Mouse (Mus musculus) right cerebral cortex, postnatal 36 days (tissue): ENCODE results near the gene Gm6337.
"Not testable (repeated sequence)": the region's sequence is repeated elsewhere in the genome, so short reads cannot be mapped to it uniquely, and the experiment has no call there.

Experiments used
- DNase-seq, 2 experiments: peaks; one replicate each; pipeline ENCODE4 v3.0.0; 2022; ENCODE audit warnings: low spot score in 2 of 2, mixed read lengths in 1 of 2

Gm6337 gene

DNA sequence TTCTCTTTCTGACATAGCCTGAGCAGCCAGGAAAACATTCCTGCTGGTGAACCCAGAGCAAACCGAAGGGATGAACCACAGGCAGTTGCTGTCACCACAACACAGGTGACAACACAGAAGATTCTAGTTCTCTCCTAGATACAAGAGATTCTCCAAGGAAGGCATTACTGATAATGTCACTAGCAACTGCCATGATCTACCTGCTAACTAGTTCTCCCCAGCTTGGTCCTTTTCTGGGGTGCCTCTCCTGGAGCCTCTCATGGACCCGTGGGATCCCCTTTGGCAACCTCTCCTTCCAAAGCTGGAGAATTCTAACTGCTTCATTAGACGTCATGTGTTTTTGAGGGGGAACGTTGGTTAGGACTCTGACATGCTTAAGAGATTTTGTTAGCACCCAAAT is at the start of gene Gm6337:
Gene Gm6337, minus strand, starts transcription at position 101 of the 400 bp plus-strand sequence.
- DNase-seq = not testable (repeated sequence)

DNA sequence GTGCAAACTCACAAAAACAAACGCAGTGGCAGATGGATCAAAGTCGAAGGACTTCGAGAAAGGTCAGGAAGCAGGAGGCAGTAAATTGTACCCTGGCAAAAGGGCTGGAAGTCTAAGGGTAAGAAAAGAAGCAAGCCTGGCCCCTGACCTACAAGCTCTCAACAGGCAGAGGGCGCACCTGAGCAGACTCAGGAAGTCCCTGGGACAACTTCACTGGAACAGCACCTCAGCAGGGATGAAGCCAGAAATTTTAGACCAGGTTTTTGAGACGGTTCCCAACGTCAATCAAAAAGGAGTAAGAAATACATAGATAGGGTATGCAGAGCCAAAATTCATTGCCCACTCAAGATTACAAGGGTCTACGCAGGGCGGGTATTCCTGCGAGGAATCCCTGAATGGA is 49.4 kb upstream of the Gm6337 start:
- DNase-seq = not testable (repeated sequence)

DNA sequence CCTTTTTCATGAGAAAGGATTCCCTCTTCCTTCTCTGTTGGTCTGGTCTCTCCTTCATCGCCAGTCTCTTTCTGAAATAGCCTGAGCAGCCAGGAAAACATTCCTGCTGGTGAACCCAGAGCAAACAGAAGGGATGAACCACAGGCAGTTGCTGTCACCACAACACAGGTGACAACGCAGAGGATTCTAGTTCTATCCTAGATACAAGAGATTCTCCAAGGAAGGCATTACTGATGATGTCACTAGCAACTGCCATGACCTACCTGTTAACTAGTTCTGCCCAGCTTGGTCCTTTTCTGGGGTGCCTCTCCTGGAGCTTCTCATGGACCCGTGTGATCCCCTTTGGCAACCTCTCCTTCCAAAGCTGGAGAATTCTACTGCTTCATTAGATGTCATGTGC is 35.8 kb upstream of the Gm6337 start, which contains the start of gene Gm8206:
Gene Gm8206, minus strand, starts transcription at position 101 of the 400 bp plus-strand sequence.
- not testable (repeated sequence) for DNase-seq
